Mouse (Mus musculus): ENCODE data around the gene Cpt1c.

Gene Cpt1c

DNA sequence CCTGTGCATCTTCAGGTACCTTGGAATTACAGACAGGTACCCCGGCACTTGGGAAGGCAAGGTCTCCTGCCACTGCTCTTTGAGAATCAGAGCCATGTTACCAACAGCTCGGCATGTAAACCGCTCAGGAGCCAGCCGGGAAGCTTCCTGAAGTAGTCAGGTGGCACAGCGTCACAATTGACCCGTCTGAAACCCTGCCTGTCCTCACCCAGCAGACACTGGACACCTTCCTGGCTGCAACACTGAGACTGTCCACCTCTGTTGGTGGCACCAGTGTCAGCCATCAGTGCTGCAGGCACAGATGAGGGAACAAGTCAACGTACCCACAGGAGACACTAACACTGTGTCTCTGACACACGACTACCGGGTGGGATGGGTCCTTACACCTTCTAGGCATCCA, 59.3 kb downstream of the Cpt1c start:
- DNase-seq = no peak

DNA sequence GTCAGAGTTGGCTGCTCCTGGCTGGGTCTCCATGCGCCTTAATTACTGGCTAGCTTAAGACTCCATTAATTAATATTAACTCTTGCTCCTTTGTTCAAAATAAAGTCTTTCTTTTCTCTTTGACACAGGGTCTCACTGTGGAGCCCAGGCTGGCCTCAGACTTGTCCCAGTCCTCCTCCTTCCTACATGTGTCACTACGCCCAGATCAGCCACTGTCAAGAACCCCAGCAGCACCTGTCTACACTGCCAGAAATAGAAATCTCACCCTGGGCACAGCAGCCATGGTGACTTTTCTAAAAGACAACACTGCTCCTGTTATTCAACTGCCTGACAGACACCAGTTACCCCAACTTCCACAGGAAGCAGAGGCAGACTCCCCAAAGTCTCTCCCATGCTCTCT, 60.3 kb downstream of the Cpt1c start:
- DNase-seq = no peak
